Mouse (Mus musculus) activated CD4-positive, CD25-positive, alpha-beta regulatory T cell, adult 4 months (primary cell): Measurements from ENCODE around the gene Kif13a. TPM values are rescaled to one million over a fixed set of nuclear protein-coding genes. Genes with fewer than 3 reads are reported as not detected.

Experiments
- ATAC-seq: one replicate; pipeline ENCODE4 v1.8.0; 2017
- polyA plus RNA-seq, 2 experiments: library from polyadenylated mRNA; unstranded; fragments of 100-300 nt; shearing (Covaris generic); gene quantifications; one replicate each; pipeline ENCODE4 v1.2.1; 2017

The Kif13a gene
- 1 to 10 TPM; 3.5 to 5.7 TPM for polyA plus RNA-seq

DNA sequence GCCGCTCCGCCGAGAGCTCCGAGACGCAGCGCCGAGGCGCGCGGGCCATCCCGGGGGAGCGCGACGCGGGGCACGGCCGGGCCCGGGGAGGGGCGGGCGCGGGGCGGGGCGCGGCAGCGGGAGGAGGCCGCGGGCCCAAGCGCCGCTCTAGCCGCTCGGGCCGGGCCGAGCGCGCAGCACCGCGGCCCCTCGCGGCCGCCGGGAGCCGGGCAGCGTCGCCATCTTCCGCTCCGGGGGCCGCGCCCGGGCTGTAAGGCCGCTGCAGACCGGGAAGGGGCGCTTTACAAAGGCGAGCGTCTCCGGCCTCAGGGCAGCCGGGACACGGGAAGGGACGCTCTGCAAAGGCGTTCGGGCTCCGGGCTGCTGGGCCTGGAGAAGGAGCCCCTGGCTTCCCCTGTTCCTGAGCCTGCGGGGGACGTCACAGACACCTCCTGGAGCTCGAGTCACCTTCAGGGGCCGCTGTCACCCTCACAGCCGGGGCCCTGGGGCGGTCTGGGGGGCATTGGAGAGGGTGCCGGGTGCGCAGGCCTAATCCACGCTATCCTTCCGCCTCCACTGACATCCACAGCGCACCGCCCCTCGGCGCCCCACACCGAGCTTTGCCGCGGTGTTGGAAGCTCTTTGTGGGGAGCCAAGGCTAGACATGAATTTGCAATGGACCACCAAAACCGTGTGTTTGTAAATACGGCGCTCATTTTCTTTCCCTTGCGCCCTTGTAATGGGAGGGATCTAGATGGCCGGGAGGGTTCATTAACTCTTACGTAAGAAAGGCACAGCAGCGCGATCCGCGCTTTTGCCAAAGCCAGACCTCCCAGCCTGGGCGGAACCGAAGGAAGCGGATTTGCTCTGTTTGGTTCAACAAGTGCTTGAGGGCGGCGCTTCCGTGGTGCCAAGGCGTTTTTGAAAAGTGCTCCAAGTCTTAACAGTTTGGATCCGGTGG is at the start of gene Kif13a:
Kif13a (minus strand) TSS at position 149 of the 940 bp plus-strand sequence.
- ATAC-seq = peak; percentile 62

DNA sequence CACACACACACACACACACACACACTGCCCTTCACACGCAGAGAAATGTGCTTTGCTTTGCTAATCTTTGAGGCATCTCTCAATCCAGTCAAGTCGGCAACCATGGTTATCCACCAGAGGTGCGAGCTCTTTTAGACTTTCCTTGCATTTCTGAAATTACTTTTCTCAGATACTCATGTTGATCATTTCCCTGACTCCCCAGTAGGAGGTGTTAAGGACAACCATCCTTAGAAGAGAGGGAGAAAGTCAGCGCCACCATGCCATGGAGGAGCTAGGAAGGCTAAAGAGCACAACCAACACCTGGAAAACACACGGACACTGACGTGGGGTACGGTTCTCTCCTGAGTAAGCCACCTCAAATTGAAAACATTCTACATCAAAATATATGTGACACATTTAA is 46.9 kb upstream of the Kif13a start:
- no peak for ATAC-seq

DNA sequence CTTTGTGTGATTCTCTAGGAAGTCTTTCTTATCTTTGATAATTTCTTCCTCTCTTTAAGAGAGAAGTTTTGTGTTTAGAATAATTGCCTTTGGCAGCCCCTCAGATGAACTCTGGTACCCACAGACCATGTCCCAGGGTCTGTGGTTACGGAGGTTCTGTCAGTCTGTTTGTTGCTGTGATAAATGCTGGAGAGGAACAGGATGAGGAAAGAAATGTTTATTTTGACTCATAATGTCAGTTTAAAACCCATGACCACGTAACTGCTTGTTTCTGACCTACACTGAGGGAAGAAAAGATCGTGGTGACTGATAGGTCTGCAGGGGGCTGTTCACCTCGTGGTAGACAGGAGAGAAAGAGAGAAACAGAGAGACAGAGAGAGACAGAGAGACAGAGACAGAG is 46.3 kb upstream of the Kif13a start:
- ATAC-seq = no peak

DNA sequence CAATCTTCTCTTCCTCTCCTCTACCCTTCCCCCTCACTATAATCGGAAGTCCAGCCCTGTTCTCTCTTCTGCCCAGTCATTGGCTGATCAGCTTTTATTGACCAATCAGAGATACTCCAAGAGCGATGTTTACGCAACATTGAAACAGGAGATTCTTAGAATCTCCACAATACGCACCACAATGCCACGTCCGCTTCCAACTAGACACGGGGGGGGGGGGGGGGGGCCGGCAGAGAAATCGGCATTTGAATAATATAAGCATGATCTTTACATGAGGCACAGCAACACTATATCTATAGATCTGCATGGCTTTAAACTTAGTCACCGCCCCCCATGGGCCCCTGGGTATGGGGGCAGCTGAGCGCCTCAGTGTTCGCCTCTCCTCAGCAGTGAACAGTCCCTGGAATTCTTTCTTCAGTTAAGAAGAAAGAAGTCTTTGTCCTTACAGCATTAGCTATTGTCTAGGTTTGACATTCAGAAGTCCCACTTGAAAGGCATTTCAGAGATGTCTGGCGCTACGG is 45.4 kb upstream of the Kif13a start:
- no peak for ATAC-seq

DNA sequence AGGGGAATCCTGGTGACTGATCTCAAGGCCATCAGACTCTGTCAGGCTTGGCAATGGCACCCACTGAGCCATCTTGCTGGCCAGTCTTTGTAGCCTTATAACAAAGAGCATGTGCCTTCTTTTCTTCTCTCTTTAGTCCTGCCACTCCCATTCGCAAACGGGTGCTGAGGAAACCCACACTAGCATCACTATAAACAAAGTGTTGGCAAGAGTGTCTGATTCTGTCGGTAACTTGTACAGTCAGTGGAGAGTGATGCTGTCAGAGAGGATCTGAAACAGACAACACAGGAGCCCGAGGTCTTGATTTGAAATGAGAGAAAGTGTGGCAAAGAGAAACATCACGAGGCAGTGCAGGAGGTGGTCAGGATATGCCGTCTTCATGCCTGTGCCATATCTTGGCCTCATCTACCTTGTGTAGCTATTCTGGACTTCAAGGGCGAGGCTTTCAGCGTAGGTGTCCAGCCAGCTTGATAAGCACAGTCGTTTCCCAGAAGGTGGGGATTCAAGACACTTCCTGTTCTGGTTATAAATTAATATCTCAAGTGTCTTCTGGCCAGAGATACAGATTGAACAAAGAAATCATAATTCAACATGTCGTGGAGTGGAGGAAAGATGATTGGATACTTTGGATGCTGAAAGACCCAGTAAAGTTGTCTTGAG is 40.7 kb upstream of the Kif13a start:
- no peak for ATAC-seq

DNA sequence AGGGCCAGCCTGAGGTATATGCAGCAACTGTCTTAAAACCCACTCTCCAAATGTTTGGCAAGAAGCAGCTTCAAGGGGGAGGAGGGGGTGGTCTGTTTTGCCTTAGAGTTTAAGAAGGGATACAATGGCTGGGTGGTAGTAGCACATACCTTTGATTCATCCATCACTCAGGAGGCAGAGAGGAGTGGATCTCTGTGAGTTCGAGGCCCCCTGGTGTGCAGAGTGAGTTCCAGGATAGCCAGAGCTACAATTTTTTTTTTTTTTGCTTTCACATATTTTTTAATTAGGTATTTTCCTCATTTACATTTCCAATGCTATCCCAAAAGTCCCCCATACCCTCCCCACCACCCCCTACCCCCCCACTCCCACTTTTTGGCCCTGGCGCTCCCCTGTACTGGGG is 39.0 kb upstream of the Kif13a start:
- ATAC-seq = no peak

DNA sequence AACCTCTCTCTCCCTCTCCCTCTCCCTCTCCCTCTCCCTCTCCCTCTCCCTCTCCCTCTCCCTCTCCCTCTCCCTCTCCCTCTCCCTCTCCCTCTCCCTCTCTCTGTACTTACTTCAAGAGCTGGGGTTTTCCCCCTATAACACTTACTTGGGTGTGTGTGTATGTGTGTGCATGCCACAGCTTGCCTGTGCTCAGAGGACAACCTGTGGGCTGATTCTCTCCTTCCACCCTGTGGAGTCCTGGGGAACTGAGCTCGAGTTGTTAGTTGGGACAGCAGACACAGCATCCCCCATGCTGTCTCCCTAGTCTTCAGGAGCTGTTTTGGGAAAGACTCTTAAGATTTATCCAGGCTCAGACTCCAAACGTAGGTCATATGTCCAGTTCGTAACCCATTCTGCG is 37.6 kb upstream of the Kif13a start:
- ATAC-seq = no peak

DNA sequence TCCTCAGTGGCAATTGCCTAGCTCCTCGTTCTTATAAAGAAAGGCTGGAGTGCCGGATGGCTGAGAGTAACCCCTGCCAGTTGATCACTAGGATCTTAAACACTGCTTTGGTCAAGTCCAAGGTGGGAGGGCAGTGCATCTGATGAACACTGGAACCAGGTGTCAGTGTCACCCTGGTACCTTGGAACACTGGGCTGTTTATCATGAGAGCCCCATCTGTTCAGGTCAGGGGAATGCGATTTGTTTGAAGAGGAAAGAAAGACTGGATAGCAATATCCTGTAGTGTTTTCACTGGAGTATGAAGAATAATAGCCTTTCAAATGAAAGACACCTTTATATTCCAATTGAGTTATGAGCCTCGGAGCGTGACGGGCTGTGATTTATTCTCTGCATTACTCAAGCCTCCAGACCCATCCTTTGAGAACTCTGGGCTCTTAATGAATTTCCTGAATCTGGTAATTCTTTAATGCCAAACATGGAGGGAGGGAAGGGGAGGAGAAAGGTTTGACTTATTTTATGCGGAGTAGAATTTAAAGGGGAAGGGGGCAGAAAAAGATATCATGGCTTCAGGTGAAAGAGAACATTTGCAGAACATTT is 31.3 kb upstream of the Kif13a start:
- ATAC-seq = no peak

DNA sequence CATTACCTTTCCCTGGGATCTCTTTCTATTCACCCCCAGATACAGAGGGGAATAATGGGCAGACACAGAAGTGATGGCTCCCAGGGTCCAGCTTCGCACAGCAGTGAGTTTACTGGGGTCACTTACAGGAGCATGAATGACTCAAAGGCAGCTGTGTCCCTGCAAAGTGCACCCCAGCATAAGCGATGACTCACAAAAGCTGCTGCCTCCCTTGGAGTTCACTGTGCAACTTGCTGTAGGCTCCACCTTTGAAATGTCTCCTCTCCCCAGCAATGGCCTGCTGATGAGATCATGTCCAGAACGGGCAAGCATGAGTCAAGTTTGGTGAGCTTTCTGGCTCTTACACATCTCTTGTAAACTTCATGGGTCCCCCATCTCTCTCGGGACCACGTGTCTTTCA is 29.5 kb upstream of the Kif13a start:
- no peak for ATAC-seq

DNA sequence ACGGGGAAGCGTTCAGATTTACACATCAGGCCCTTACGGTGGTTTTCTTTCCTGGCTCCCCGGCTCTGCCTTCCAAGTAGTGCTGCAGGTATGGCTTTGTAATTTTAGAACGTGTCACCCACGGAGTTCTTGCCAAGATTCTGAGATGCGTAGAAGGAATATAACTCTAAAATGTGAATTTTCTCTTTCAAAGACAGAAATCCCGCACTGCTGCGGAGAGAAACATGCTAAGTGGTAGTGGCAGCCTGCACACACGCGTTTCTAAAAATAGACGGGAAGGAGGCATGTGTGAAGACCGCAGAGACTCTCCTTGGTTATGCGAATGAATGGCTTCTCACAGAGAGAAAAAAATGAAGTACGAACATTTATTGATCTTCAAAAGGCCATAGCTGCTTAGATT is 21.5 kb upstream of the Kif13a start:
- no peak for ATAC-seq

DNA sequence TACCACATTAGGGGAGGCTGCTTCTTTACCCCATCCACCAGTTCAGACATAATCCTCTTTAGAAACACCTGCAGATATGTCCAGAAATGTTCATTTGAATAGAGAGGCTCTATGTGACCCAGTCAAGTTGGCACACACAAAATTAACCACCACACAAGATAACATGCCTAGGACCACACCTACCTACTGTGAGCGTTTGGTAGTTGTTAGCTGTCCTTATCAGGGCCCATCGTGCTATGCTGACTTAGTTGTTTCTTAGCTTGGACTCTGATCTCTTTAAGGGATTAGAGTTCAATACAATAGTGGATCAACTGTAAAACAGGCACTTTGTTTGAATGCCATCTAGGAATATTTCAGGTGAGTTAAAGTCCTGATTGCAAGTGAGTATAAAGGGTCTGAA is 20.1 kb upstream of the Kif13a start:
- ATAC-seq = no peak

DNA sequence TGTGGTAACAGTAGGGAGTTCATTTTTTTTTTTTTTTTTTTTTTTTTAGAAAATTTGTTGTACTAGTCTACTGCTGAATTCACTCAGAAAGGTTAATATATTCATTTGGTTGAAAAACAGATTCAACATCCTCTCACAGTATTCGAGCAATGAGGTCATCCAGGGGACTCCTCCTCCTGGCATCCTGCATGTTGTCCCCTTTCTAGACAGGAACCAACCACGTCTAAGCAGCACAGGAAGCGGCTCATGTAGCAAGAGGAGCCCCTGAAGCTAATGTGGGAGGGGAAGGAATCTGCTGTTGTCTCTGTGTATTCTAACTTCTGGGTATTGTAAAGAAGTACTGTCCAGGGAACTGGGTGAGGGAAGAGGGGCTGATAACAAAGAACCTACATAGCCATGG is 18.4 kb upstream of the Kif13a start:
- peak; percentile 83 for ATAC-seq

DNA sequence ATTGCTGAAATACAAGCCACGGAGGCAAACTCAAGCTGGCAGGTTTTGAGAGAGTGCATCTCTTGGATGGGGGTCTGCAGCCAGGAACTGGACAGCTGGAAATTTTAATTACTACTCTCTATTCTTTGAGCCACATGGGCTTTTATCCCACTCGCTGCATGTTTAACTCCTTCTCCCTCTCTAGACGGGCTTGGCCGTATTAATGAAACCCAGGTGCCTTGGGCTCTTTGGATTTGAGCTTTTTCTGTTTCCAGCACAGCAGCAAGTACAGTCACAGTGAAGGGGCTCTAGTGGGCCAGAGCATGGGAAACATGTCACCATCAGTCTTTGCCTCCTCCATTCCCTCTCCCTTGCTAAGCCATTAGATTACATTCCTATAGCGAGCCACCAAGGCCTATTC is 16.4 kb upstream of the Kif13a start:
- ATAC-seq = no peak

DNA sequence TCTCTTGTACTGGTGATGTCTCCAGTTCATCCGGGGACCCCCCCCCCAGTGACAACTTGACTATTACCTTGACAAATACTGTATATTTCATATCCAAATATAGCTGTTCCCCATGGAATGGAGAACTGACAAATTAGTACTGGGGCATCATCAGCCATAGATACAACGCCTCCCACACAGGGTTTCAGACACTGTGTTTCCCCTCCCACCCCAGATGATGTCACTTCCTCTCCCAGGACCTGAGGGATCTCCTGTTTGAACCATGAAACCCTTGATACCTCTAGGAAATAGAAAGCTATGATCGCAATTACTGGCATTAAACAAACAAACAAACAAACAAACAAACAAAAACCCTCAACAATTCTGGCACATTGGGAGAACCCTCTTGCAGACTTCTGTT is 15.6 kb upstream of the Kif13a start:
- ATAC-seq = no peak

DNA sequence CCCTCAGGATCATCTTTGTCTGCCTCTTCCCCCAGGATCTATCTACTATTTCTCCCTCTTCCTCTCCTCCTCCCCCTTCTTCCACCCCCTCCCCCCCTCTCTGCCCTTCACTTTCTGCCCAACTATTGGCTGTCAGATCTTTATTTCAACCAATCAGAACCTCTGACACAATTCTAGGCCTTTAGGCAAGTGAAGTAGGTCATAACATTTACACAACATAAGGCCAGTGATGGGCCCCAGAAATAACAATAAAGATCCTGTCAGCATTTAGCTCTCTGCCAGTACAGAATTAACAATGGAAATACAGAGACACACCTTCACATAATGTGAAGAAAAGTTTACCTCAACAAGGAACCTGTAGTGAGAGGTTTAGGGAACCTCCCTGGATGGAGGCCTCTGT is 13.6 kb upstream of the Kif13a start:
- ATAC-seq = no peak

DNA sequence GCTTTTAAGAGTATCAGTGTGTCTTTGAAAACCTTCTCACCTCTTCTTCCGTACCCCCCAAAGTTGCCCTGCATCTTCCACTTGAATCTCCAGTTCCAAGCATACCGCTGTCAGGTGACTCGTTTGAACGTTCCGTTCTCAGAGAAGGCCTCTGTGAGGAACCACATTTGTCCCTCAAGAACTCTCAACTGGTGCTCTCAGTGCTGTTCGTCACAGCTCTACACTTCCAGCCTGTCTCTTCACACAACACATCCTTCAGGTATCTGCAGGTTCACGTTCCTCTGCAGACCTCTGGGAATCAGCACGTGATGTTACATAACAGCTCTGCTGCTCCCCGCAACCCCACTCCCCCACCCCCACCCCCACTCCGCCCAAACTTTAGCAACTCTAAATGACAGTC is 4.4 kb upstream of the Kif13a start:
- ATAC-seq = no peak

DNA sequence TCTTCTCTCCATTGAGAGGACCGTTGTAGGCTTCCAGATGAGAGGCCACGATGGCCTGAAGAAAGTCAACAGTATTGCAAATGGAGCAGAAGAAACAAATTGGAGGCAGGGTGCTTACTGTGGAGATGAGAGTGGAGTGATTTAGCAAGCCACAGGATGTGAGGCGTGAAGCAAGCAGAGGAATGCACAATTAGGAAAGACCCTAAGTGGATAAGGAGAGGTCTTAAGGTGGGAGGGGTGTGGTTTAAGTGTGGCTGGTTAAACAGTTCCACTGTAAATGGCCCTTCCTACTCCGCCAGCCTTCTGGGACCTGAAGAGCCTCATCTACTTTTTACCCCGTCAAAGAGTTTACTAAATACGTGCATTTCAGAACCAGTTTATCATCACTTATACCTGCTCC is 3.2 kb upstream of the Kif13a start:
- ATAC-seq = no peak

DNA sequence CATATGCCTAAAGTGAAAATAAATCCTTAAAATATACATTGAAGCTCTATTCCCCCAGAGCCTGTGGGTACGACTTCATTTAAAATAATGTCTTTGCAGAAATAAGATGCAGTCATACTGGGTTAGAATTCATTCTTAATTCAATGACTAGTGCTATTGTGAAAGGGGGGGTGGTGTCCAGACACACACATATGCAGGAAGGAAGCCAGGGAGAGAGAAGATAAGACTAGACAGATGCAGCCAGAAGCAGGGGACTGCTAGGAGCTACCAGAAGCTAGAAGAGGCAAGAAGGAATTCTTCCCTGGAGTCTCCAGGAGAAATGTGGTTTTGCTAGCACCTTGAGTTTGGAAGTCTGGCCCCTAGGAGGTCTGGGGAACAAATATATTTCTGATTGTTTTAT is 2.4 kb upstream of the Kif13a start:
- ATAC-seq = no peak

DNA sequence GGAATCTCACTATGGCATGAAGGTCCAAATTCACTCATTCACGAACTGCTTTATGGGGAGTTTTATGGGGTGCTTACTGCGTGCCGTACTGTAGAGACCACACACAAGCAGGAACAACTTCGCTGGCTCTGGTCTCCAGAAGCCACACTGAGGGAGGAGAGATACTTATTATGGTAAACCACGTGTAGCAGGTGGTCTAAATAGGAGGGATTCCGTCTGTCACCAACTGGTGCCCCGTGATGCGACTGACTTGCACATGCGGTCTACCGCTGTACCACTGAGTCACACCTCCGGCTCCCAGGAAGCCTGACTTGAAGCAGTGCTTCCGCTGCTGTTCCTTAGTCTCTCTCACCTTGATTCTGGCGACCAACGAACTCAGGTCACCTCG is 986 bp upstream of the Kif13a start:
- ATAC-seq = peak; percentile 79

DNA sequence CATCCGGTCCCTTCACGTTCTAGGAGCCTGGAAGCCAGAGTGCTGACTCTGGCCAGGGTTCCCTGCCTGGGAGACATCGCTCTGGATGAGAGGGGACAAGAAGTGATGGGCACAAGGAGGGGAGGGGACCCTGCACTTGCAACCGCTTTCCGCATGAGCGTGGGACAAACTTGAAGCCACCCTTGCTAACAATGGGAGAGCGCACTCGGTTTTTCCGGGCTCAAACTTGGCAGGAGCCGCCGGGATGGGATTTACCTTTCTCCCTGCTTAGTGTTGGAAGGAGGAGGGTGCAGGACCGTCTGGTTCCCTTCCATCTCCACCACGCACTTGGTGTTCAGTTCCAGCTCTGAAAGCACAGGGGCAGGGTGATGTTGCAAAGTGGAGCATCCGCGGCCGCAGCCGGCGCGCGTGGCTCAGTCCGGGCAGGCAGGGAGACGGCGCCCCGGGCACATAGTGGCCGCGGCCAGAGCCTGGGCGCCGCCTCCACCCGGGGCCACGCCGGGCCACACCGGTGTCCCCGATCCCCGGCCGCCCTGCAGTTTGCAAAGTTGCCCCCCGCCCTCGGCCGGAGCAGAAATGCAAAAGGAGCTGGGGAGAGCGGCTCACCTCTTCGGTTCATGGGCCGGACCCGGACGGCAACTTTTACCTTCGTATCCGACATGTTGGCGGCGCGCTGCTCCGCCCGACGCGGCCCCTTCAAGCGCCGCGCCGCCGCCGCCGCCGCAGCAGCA is 541 bp downstream of the Kif13a start:
- no peak for ATAC-seq

DNA sequence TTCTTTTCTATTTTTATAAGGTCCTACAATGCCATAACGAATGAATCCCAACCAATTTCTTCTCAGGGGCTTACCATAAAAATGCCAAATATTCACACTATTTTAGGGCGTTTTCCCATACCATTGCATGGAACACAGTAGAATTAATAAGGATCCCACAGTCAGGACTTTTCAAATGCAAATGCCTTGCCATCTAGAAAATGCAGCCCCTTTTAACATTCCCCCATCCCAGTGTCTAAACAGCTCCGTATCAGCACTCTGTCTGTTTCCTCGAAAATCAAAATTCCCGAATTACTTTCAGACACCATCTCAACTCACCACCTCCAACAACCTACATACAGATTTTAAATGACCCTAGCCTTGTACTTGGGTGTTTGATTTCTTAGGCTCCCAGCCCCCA is 1.3 kb downstream of the Kif13a start:
- no peak for ATAC-seq

DNA sequence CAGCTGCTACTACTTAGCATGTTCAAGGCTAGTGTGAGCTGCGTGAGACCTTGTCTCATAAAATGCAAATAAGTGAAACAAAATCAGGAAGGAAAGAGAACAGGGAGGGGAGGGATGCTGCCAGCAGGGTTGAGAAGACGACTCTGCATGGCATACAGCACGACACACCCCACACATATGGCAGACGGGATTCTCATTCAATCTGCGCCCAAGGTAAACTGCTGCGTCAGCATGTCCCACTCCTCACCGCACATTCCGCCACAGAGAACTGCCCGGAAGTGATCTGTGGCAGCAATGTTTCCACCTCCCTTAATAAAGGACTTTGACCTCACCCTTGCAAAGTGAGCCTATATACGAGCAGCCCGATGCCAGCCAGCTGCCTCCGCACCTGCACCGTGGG is 4.0 kb downstream of the Kif13a start:
- ATAC-seq = no peak

DNA sequence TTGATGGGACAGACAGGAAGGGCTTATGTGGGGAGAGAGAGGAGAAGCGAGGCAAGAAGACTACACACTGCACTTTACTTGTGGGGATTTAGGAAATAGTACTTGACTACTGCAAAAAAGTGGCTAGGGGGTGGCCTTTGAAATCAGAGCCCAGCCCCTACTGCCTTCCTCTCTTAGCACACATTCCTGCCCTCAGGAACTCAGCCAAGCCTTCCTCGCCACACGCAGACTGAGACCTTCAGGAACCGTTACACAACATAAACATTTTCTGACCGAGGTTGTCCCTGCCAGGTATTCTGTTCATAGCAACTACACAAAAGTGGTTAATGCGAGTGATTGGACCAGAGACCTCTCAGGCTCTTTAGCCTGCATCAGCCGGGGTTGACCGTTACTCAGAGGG is 8.1 kb downstream of the Kif13a start:
- ATAC-seq = no peak
